Mouse (Mus musculus) v-Abl transformed pro-B cells (cell line): ENCODE measurements around the gene Arfgap2.
"Not testable (repeated sequence)": the region's sequence is repeated elsewhere in the genome, so short reads cannot be mapped to it uniquely, and the experiment has no call there.

Experiments
- in situ Hi-C, 2 experiments: fragments of 400-800 bp; cut with MboI; formaldehyde crosslinking; loops; one replicate each; pipeline ENCODE4 v1.15.1; 2025; ENCODE audit not compliant: unreplicated experiment in 2 of 2

Gene Arfgap2

DNA sequence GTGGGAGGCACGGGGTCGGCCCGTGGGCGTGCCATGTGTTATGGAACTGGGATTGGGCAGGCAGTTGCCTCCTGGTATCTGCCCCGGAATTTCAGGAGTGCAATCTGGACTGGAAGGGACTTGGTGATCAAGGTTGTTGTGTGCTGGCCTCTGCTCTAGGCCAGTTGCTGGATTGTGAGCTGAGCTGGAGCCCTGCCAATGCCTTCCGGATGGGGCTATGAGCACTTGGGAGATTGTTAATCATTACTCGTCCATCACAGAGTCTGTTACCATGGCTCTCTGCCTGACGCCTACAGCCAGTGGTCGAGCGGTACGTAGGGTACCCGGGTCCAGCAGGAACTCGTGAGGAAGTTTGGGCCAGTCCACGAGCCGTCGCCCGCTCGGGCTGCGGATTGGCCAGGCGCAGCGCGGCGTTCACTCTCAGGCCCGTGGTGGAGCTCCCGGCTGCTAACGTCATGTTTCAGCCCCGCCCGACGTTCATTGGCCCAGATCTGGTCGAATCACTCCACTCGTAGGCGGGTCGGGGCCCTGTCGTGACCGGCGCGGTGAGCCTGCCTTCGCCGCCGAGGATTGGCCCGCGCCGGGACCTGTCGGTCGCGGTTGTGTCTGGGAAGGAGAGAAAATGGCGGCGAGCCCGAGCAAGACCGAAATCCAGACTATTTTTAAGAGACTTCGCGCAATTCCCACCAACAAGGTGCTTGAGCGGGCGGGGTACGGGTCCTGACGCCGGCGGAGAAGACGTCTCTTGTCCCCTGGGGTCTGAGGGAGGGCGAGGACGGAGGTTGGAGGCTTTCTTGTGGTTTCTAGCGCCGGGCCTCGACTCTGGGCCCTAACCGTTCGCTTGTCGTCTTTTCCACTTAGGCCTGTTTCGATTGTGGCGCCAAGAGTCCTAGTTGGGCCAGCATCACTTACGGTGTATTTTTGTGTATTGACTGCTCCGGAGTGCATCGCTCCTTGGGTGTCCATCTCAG is at the start of gene Arfgap2:
Gene Arfgap2 (plus strand): TSS at position 264 of the 971 bp plus-strand sequence.
- in situ Hi-C loops: no loop called here

DNA sequence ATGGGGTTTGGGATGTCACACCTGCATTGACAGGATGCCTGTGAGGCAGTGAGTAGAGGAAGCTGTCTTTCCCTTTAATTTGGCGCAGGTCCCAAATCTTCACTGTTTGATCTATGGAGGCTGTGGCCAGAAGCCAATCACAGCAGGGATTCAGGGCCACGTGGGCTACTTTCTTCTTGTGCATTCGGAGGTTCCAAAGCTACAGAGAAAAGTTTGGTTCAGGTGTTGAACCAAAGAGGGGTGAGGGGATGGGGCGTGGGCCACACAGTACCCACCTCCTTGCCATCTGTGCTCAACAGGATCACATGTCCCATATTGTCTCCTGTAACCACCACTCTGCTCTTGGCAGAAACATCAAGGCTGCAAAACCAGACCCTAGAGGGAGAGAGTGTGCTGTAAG is 47.7 kb upstream of the Arfgap2 start:
- in situ Hi-C loops: no loop called here

DNA sequence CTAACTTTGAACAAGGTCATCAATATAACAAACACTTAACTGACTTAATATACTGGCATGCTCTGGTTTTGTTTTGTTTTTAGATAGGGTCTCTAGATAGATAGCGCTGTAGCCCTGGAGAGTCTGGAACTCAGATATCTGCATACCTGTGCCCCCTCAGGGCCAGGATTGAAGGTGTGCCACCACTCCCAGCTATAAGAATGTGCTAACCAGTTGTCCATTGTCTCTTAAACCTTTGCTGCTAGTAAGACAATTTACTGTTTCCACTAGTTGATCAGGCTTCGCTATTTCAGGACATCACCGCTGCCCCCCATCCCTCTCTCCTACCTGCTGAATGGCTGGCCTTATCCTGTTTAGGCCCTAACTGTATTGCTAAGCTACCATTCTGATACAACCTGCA is 44.3 kb upstream of the Arfgap2 start:
- in situ Hi-C loops: no loop called here

DNA sequence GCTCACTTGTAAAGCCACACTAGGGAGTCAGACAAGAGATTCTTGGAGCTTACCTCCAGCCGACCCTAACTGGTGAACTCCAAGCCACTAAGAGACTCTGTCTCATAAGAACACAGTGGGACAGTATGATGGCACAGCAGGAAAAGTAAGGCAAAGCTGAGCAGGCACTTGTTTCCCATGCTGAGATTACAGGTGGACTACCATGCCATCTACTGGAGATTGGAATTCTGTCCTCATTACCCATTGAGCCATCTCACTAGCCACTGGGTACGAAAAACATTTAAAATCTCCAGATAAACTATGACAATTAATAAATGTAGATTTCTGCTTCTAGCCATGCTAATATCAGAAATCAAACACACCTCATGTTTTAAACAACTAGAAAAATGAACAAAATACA is 41.2 kb upstream of the Arfgap2 start:
- in situ Hi-C loops: no loop called here

DNA sequence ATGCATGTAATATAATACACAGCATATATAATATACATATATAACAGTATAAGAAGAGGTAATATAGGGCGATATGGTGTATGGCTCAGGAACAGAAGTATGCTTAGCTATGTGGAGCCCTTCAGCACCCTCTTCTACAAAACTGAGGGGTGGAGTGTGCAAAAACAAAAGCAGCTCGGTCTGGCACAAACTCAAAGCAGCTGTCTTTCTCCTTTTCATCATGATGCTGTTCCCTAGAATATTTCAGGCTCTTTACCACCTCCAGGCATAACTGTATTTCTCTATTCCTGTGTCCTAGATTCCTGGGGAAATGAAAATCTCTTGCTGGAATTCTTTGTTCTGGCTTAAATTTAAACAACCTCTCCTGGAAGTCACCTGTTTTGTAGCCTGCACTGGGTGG is 35.0 kb upstream of the Arfgap2 start:
- in situ Hi-C loops: no loop called here

DNA sequence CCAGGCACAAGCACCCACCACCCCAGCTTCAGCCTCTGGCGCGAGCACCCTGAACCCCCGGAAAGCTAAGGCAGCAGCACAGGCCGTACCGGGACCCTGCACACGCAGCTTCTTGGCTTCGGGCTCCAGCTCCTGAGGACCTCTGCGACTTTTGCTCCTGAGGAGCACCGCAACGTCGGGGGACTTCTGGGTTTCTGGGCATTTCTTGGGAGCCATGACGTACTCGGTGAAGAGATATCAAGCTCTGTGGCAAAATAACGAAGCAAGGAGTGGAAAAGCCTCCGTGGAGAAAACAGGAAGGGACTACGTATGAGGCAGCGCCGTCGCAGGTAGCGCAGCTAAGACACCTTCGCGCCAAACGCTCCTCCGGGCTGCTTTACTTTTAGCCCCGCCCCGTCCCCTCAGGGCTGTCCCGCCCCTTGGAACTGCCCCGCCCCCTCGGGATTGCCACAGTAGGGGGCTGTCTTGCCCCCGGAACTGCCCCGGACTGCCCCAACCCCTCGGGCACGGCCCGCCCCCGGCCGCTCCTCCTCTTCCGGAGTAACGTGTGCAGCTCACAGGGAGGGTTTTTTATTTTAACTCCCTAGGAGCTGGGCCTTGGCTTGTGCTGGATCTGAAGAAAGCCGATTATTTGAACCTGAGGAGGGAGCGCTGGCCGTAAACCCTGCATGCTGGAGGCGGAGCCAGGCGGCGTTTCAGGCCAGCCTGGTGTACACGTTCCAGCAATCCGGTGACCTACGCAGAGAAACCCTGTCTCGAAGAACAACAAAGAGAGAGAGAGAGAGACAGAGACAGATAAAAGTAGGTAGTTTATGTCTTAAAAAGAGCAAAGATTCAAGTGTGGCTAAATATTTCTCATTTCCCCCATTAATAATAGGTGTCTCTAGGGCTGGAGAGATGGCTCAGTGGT is 27.9 kb upstream of the Arfgap2 start, which contains the start of gene Ddb2:
Gene Ddb2 (minus strand): TSS at position 382 of the 910 bp plus-strand sequence.
- in situ Hi-C loops: no loop called here

DNA sequence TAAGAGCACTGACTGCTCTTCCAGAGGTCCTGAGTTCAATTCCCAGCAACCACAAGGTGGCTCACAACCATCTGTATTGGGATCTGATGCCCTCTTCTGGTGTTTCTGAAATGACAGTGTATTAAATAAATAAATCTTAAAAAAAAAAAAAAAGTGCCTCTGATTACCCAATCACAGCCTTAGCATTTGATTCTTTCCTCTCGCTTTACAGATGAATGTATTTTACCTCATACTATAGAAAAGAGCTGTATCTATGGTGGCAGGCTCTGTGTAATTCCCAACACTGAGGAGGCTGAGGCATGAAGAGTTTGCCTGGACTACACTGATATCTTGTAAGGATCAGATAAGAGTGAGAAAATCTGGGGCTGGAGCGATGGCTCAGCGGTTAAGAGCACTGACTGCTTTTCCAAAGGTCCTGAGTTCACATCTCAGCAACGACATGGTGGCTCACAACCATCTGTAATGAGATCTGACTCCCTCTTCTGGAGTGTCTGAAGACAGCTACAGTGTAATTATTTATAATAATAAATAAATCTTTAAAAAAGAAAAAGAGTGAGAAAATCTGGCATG is 27.2 kb upstream of the Arfgap2 start:
- in situ Hi-C loops: not testable (repeated sequence)

DNA sequence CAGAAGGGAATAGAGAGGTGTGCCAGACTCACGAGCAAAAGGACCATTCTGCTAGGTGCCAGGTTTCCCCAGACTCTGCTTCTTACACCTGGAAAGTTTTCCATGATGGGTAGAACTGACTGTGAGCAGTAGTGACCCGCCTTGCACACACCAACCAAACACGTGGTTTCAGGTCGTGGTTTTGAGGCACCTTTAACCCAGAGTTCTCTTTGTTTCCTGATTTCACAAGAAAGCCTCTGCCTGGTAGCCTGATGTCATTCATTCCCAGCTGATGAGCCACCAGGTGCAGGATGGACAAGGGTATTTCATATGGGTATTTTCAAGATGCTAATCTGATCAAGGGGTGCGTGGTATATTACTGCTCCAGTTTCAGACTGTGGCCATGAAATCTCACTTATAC is 22.2 kb upstream of the Arfgap2 start:
- in situ Hi-C loops: no loop called here

DNA sequence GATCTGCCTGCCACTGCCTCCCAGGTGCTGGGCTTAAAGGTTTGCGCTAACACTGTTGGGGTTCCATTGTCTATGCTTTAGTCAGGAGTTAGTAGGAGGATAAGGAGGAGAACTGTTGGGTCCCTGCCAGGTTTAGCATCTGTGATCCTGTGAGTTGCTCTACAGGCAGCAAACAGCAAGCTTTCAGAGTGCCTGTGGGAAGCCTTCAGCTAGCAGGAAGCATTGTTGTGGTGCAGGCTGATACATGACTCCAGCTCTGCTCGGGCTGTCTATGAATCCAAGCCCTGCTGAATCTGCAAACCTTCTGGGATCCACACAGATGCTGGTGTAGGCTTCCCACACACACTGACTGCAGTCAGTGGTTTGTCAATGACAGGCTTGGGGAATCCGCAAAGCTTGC is 21.4 kb upstream of the Arfgap2 start:
- in situ Hi-C loops: no loop called here

DNA sequence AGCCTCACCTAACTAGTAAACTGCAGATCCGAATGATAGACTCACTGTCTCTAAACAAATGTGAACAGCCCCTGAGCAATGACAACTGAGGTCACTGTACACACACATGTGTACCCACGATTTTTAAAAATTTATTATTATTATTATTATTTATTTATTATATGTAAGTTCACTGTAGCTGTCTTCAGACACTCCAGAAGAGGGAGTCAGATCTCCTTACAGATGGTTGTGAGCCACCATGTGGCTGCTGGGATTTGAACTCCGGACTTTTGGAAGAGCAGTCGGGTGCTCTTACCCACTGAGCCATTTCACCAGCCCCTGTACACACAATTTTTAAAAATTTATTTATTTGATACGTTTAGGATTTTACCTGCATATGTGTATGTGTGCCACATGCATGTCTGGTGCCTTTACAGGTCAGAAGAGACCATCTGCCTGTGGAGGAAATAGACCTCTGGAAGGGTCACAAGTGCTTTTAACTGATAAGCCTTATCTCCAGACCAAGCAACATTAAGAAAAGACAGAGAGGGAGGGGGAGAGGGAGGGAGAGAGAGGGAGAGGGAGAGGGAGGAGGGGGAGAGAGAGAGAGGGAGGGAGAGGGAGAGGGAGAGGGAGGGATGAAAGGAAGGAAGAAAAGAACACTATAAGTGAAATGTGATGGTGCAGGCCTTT is 20.1 kb upstream of the Arfgap2 start:
- in situ Hi-C loops: no loop called here

DNA sequence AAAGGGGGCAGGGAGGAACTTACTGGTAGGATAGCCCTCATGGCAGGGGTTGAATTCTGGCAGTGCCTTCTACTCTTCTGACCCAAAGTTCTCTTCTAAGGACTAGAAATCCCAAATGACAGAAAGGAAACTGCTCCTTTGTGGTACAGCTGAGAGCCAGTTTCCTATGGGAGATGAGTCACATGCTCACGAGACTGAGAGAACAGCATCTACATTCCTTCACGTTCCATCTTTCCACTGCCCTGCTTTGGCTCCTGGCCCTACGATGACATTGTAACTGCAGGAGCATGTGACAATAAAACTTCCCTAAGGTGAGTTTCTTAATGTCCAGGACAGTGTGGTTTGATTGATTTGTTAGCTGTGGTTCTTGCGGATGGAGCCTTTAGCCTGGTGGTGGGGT is 16.4 kb upstream of the Arfgap2 start:
- in situ Hi-C loops: no loop called here

DNA sequence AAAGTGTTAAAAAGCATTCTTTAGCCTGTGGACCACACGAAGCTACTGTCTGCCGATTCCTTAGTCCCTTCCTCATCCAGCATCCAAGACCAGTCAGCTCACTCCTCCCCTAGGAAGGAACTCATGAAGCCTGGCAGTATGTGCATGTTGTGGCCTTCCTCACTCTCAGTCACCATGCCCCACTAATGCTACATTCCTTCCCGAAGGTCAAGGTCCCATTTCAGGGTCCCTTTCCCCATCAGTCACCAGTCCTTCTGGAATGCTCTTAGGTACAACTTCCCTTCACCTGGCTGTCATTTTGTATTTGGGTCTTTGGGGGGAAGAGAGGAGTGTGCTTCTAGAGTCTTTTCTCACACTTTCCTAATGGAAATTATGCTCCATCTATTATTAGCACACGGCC is 12.8 kb upstream of the Arfgap2 start:
- in situ Hi-C loops: no loop called here

DNA sequence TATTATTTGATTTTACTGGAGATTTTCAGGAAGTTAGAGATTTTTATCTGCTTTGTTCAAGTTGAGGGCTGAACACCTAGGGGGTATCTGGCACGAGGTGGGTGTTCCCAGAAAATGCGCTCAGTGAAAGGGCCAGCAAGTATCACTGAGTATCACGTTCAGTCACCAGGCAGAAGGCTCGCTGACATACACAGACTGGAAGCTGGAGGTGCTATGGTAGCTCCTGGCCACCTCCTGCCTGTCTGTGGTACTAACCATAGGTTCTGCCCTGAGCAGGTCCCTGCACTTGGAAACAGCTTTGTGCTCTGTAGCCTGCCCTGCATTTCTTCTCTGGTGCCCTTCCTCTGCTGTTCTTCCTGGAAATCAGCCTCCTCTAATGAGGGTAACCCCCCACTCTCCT is 12.3 kb upstream of the Arfgap2 start:
- in situ Hi-C loops: no loop called here

DNA sequence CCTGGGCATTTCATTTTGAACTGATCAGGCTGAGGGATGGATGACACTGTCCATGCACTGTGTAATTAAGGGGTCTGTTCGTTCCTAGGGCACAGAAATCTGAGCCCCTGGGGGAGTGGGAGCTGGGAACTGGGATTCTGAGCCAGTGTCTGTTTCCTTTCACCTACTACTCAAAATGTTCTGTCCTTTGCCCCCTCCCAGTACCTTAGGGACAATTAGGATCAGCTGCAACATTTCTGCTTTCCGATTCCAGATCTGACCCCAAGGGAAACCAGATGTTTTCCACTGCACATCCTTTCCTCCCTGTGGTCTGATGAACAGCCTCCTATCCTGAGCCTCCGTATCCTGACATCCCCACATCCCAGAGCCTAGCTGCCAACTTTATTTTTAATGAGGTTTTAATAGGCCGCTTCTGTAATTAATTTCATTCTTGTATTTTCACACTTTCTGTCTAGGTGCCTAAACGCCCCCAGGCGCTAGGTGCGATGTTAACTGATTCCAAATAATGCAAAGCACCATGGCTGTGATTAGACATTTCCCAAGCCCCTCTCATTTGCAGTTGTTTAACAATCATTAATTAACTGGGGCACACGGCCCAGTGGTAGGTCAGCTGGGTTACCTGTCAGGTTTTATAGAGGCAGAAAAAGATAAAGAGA is 9.9 kb upstream of the Arfgap2 start:
- in situ Hi-C loops: no loop called here

DNA sequence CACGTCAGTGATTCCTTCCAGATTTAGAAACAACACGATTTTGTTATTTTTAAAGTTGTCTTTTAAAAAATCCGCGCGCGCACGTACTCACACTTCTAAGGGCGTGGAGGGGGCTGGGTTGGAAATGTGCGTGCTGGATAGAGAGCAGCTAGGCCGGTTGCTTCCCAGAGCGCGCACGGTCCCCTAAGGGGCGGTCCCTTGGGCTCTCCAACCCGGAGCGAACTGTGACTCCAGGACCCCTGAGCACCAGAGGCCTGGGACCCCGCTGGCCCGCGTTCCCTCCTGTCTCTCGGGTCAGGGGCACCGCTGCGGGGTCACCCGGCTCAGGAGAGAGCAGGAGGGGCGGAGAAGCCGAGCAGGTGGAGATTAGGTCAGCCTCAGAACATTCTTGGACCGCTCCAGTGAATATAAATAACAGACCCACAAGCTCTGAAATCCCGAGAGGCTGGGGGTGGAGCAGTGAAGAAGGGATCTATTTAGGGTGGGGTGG is 9.1 kb upstream of the Arfgap2 start, which contains the start of gene Pacsin3:
Gene Pacsin3 (plus strand): TSS at position 294 of the 490 bp plus-strand sequence.
- in situ Hi-C loops: no loop called here

DNA sequence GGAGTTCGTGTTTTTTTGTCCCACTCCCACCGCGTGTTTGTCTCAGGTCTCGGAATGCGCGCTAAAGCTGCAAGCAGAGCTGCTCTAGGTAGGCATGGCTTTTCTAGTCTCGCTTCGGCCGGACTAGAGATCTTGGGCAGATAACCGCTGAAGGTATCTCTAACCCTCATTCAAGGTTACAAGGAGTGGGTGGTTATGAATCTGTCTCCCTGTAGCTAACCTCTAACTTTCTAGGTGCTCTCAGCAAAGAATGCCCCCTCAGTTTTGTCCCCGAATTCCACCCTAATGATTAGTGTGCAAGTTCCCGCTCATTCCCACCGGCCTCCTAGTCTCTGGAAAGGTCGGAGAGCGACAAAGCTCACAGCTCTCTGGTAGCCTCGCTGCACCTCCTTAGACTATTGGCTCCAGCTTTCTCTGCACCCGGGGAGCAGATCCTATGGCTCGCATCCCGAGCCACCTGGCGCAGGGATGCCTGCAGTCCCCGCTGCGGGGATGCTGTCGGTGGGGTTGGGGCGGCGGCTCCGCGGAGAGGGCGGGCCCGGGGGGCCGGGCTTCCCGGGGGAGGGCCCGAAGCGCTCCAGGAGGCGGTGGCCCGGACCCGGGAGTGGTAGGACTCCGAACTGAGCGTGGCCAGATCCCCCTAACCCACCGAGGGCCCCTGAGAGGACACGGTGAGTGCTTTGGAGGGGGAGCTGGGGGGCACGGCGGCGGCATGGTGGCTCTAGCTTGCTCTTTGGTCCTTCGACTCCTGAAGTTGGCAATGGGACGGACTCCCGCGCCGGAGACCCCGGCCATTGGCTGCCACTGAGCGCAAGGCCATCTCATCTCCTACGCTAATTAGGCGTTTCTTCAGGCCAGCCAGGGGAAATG is 8.3 kb upstream of the Arfgap2 start:
- in situ Hi-C loops: no loop called here

DNA sequence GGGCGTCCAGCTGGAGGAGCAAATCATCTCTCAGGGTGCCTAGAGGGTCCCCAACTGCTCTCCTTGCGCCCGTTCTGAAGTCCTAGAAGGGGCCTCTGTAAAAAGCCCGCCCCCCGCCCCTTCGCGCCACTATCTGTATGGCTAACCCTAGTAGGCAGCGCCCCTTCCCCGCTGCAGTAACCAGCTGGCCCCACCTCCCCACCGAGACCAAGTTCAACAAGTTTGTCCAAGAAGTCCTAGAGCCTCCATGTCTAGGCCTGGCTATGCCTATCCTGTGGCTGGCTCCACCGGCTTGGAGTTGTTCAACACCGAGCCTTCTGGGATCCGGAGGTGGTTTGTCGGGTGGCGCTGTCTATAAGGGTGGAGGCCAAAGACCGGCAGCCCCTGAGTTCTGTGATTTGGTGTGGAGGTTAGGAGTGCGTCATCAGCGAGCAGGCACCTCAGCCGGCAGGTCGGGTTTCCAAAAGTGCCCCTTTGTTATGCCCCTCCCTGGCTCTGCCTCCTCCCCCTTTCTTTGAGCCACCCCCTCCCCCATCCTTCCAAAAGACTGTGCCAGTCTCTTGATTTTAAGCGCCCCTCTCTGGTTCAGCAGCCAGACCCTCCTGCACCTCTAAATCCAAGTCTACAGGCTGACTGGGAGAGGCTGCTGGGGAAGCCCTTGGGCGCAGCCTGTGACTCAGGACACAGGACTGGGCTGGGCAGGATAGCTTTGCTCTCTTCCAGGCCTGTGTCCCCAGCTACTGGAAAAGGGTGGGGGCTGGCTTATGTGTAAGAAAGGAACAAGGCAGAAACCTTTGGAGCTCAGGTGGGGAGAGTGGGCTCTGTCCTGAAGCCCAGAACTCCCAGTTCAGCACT is 7.4 kb upstream of the Arfgap2 start:
- in situ Hi-C loops: no loop called here

DNA sequence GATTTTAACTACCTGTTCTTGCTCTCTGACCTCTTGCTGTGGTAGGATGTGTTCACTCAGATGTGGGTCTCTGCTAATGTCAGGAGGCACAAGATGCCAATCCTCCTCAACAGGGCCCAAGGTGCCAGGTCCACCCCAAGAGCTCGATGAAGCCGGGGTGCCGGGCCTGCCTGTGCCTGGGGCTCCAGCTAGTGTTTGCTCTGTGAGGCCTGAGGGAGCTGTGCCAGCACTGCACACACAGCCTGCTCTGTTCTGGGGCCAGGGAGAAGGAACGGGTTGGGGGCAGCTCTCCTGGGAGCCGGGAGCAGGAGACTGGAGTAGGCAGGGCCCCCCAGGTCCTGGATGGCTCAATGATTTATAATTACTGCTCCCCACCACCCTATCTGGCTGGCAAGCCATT is 6.7 kb upstream of the Arfgap2 start:
- in situ Hi-C loops: no loop called here
